In genomic region chr10:39646629-39647019, GRCm38 (mm10) we compare ENCODE assay signal across 8 mouse cellular contexts. TPM values are rescaled to one million over a fixed set of nuclear protein-coding genes. Genes with fewer than 3 reads are reported as not detected.
DNase-seq lines count a peak whose midpoint lies in the region; ATAC-seq and TF ChIP-seq lines count a peak whose summit lies in the region.

No protein-coding gene starts in this region.

- peaks cover 24% of the 10 kb centered on the region for H3K36me3 ChIP-seq in embryonic facial prominence, embryonic 15.5 days
- peaks cover 2% of the 10 kb centered on the region; the same call in 1 of the 2 replicates for H3K36me3 ChIP-seq in hindbrain, postnatal 0 days (ENCODE audit: insufficient read depth, low read length)
- peaks cover 15% of the 10 kb centered on the region for H3K36me3 ChIP-seq in stomach, postnatal 0 days (ENCODE audit: control insufficient read depth, insufficient read depth, low read length)

- no peak overlapping the region for H3K4me3 ChIP-seq in embryonic facial prominence, embryonic 15.5 days (replicated peaks)
- H3K4me3 ChIP-seq in hindbrain, postnatal 0 days (ENCODE audit: low read length) = no peak overlapping the region
- no peak overlapping the region for H3K4me3 ChIP-seq in lung, adult 2 months (replicated peaks; ENCODE audit: extremely low read depth, low read depth, low read length)
- no peak overlapping the region for H3K4me3 ChIP-seq in stomach, postnatal 0 days (ENCODE audit: low read depth, low read length)

- peak overlapping the region; percentile 53; the same call in 1 of the 2 replicates for H3K27ac ChIP-seq in embryonic facial prominence, embryonic 15.5 days (replicated peaks)
- H3K27ac ChIP-seq in hindbrain, postnatal 0 days = peak overlapping the region; percentile 73
- H3K27ac ChIP-seq in stomach, postnatal 0 days (replicated peaks) = peak overlapping the region; percentile 56

- no peak for ATAC-seq in embryonic facial prominence, embryonic 15.5 days (ENCODE audit: insufficient number of reproducible peaks, low FRiP score, low TSS enrichment, low read depth)
- peak; percentile 82 for ATAC-seq in hindbrain, postnatal 0 days
- peak; percentile 48; the same call in 1 of the 2 replicates for ATAC-seq in stomach, postnatal 0 days (ENCODE audit: low FRiP score, low TSS enrichment)
- ATAC-seq in activated CD4-positive, CD25-positive, alpha-beta regulatory T cell, adult 4 months = no peak

- WGBS in embryonic facial prominence, embryonic 15.5 days = 23% methylated on average over 14 of the region's 14 CpGs
- 29% methylated on average over 14 of the region's 14 CpGs for WGBS in hindbrain, postnatal 0 days
- WGBS in lung, adult 2 months = 25% methylated on average over 14 of the region's 14 CpGs
- WGBS in stomach, postnatal 0 days = 33% methylated on average over 14 of the region's 14 CpGs

- H3K4me2 ChIP-seq in embryonic facial prominence, embryonic 15.5 days (replicated peaks) = no peak overlapping the region
- H3K4me2 ChIP-seq in hindbrain, postnatal 0 days (ENCODE audit: low read depth, low read length) = peak overlapping the region; percentile 27
- no peak overlapping the region for H3K4me2 ChIP-seq in stomach, postnatal 0 days (replicated peaks; ENCODE audit: low read depth)

- DNase-seq in right cerebral cortex, postnatal 14 days = peak; percentile 26
- no peak for DNase-seq in right cerebral cortex, postnatal 25 days
- peak; percentile 71 for DNase-seq in hindbrain, postnatal 0 days (ENCODE audit: low spot score)
- peak; percentile 40 for DNase-seq in lung, adult 2 months
- no peak for DNase-seq in stomach, postnatal 0 days (ENCODE audit: low spot score)
- no peak for DNase-seq in T-cell, adult 2 months (ENCODE audit: low spot score)

- H3K9me3 ChIP-seq in embryonic facial prominence, embryonic 15.5 days (replicated peaks) = no peaks in the 10 kb centered on the region
- no peaks in the 10 kb centered on the region for H3K9me3 ChIP-seq in hindbrain, postnatal 0 days (ENCODE audit: low read length)
- no peaks in the 10 kb centered on the region for H3K9me3 ChIP-seq in stomach, postnatal 0 days (ENCODE audit: control insufficient read depth, low read length)

- no peak for TF ChIP-seq POLR2A in lung, adult 2 months (IDR thresholded peaks at IDR 0.05; ENCODE audit: borderline replicate concordance, extremely low read depth, low read depth, low read length)

- TF ChIP-seq CTCF in hindbrain, postnatal 0 days (IDR thresholded peaks at IDR 0.05; ENCODE audit: low read depth) = no peak
- TF ChIP-seq CTCF in lung, adult 2 months (IDR thresholded peaks at IDR 0.05; ENCODE audit: insufficient read depth, low read length) = no peak
- no peak for TF ChIP-seq CTCF in stomach, postnatal 0 days (IDR thresholded peaks at IDR 0.05; ENCODE audit: low read depth)

- H3K9ac ChIP-seq in embryonic facial prominence, embryonic 15.5 days = no peak overlapping the region
- H3K9ac ChIP-seq in hindbrain, postnatal 0 days (replicated peaks; ENCODE audit: low read length) = no peak overlapping the region; the same call in 1 of the 2 replicates
- peak overlapping the region; percentile 18; the same call in 1 of the 2 replicates for H3K9ac ChIP-seq in stomach, postnatal 0 days (ENCODE audit: low read length)

- peaks cover 17% of the 10 kb centered on the region for H3K4me1 ChIP-seq in embryonic facial prominence, embryonic 15.5 days
- peaks cover 20% of the 10 kb centered on the region for H3K4me1 ChIP-seq in hindbrain, postnatal 0 days (ENCODE audit: insufficient read depth, low read length)
- H3K4me1 ChIP-seq in lung, adult 2 months (ENCODE audit: control insufficient read depth, insufficient read depth, low read length) = peaks cover 15% of the 10 kb centered on the region
- H3K4me1 ChIP-seq in stomach, postnatal 0 days (replicated peaks; ENCODE audit: control insufficient read depth, insufficient read depth) = 0 out of 2 replicates have a peak, but pooled peaks cover 3% of the 10 kb centered on the region

- no peaks in the 10 kb centered on the region for H3K27me3 ChIP-seq in embryonic facial prominence, embryonic 15.5 days
- no peaks in the 10 kb centered on the region for H3K27me3 ChIP-seq in hindbrain, postnatal 0 days (ENCODE audit: insufficient read depth, low read length)
- no peaks in the 10 kb centered on the region for H3K27me3 ChIP-seq in stomach, postnatal 0 days (ENCODE audit: control insufficient read depth, insufficient read depth, low read length)

- TF ChIP-seq EP300 in stomach, postnatal 0 days (optimal IDR thresholded peaks at IDR 0.05) = no peak

RNA-seq across cellular contexts. Expression of gene Traf3ip2, which starts 33.9 kb away (rescaled TPM):
- 22.2 and 22.3 TPM in 2 replicates for polyA plus RNA-seq in embryonic facial prominence, embryonic 15.5 days (2015; fragmentation: Nextera tagmentation; extraction: Ambion mirVana)
- 5.3 and 9.6 TPM in 2 replicates for total RNA-seq in hindbrain, postnatal 0 days (2014; rRNA removed)
- polyA plus RNA-seq in hindbrain, postnatal 0 days (2015; fragmentation: Nextera tagmentation; extraction: Ambion mirVana) = 5.7 and 6.2 TPM in 2 replicates
- 20.0 and 23.2 TPM in 2 replicates for polyA plus RNA-seq in lung, adult 2 months (2012; rRNA removed)
- 19.4 and 24.1 TPM in 2 replicates for polyA plus RNA-seq in stomach, postnatal 0 days (2015; fragmentation: Nextera tagmentation; extraction: Ambion mirVana)
- polyA plus RNA-seq in activated CD4-positive, CD25-positive, alpha-beta regulatory T cell, adult 4 months (2017; shearing (Covaris generic)) = 10 to 100 TPM; 33.8 to 34.0 TPM

Comparison
In these comparisons a context has a peak if more than half of its experiments do, and no peak if none do; other contexts are left out.
1. DNase-seq: peak in right cerebral cortex, postnatal 14 days (single experiment), hindbrain, postnatal 0 days (single experiment) and lung, adult 2 months (single experiment); none in right cerebral cortex, postnatal 25 days (single experiment), stomach, postnatal 0 days (single experiment) and T-cell, adult 2 months (single experiment).
2. ATAC-seq: peak in hindbrain, postnatal 0 days (single experiment) and stomach, postnatal 0 days (single experiment); none in embryonic facial prominence, embryonic 15.5 days (single experiment) and activated CD4-positive, CD25-positive, alpha-beta regulatory T cell, adult 4 months (single experiment).
3. Peak in every context shown above with its lines, with median percentiles within 50 percentile points of each other: H3K27ac ChIP-seq.